Mouse (Mus musculus) spleen, adult 2 months (tissue): ENCODE results near the gene Psmd3.

Experiments used
- CTCF ChIP-seq: fragments of 200-500 bp; IDR thresholded peaks from 2 replicates; pipeline ENCODE4 v1.5.1; 2011; ENCODE audit warnings: mild to moderate bottlenecking, inconsistent platforms; ENCODE audit not compliant: insufficient read depth, insufficient read length, insufficient replicate concordance; ENCODE audit errors: extremely low read depth
- POLR2A ChIP-seq: fragments of 200-500 bp; IDR thresholded peaks from 2 replicates; pipeline ENCODE4 v1.6.1; 2011; ENCODE audit warnings: low read depth, low read length, inconsistent platforms

- TF ChIP-seq CTCF (no peak), POLR2A (no peak)
Observed at GRCm38 (mm10) chr11:98671284-98671815, 11.0 kb upstream of the Psmd3 start.
